Mouse (Mus musculus): ENCODE data around the gene Fto.
A peak's percentile ranks its signal among the peaks of the same experiment; 100 is the strongest.

The Fto gene

GRCm38 (mm10) chr8:91460965-91461364 lies 147.6 kb downstream of the Fto start:
- DNase-seq = no peak

GRCm38 (mm10) chr8:91463757-91464156 lies 150.4 kb downstream of the Fto start:
- DNase-seq = no peak

- peak in 1 of 2 experiments; percentile 18 for DNase-seq
These were observed 154.1 kb downstream of the Fto start for GRCm38 (mm10) chr8:91467463-91467862.

GRCm38 (mm10) chr8:91467881-91468534 lies 154.7 kb downstream of the Fto start:
- DNase-seq = no peak

- no peak for DNase-seq
These were observed 156.1 kb downstream of the Fto start for GRCm38 (mm10) chr8:91469441-91469840.

- DNase-seq = no peak
These were observed 161.5 kb downstream of the Fto start for GRCm38 (mm10) chr8:91474731-91475279.

- DNase-seq = no peak
These were observed 163.7 kb downstream of the Fto start for GRCm38 (mm10) chr8:91476988-91477387.

GRCm38 (mm10) chr8:91477471-91477870 lies 164.1 kb downstream of the Fto start:
- DNase-seq = no peak

- DNase-seq = no peak
These were observed 169.2 kb downstream of the Fto start for GRCm38 (mm10) chr8:91482511-91482910.

GRCm38 (mm10) chr8:91486394-91486793 lies 173.1 kb downstream of the Fto start:
- peak in 1 of 2 experiments; percentile 59 for DNase-seq

- DNase-seq = no peak
These were observed 174.1 kb downstream of the Fto start for GRCm38 (mm10) chr8:91487456-91487855.

GRCm38 (mm10) chr8:91488086-91488783 lies 174.9 kb downstream of the Fto start:
- DNase-seq = peak; percentile 67 to 81

GRCm38 (mm10) chr8:91488784-91489450 lies 175.6 kb downstream of the Fto start:
- no peak for DNase-seq

GRCm38 (mm10) chr8:91490065-91490464 lies 176.7 kb downstream of the Fto start:
- DNase-seq = no peak

- peak in 1 of 2 experiments; percentile 51 for DNase-seq
These were observed 180.0 kb downstream of the Fto start for GRCm38 (mm10) chr8:91493373-91493772.

GRCm38 (mm10) chr8:91494501-91495259 lies 181.4 kb downstream of the Fto start:
- no peak for DNase-seq

GRCm38 (mm10) chr8:91495260-91495601 lies 181.9 kb downstream of the Fto start:
- peak in 1 of 2 experiments; percentile 51 for DNase-seq

- DNase-seq = no peak
These were observed 182.7 kb downstream of the Fto start for GRCm38 (mm10) chr8:91496000-91496399.

- no peak for DNase-seq
These were observed 183.6 kb downstream of the Fto start for GRCm38 (mm10) chr8:91496936-91497335.

- DNase-seq = no peak
These were observed 185.3 kb downstream of the Fto start for GRCm38 (mm10) chr8:91498611-91499010.

GRCm38 (mm10) chr8:91499303-91499702 lies 186.0 kb downstream of the Fto start:
- no peak for DNase-seq

GRCm38 (mm10) chr8:91501960-91502600 lies 188.8 kb downstream of the Fto start:
- DNase-seq = no peak
